Comparison of ENCODE assay signal across 23 mouse cellular contexts in genomic region chr5:76644234-76644633, GRCm38 (mm10).
"Had no signal": no experiment of that assay in that cellular context is flagged by ENCODE, and none has a peak within 500 bp of the region (broad histone marks: within the 10 kb centered on the region; RNA-seq: fewer than 3 reads in every experiment).

No protein-coding gene starts in this region.

- ATAC-seq: hindbrain, embryonic 16.5 days; inflammation-experienced regulatory T-cells, adult 6 months; intestine, embryonic 15.5 days; intestine, postnatal 0 days; liver, embryonic 12.5 days had no signal

- H3K27ac ChIP-seq: heart, adult 2 months; hindbrain, embryonic 10.5 days; hindbrain, embryonic 12.5 days; hindbrain, embryonic 14.5 days; intestine, embryonic 15.5 days; layer of hippocampus, adult 2 months; limb, embryonic 13.5 days; limb, embryonic 15.5 days; liver, embryonic 12.5 days; liver, embryonic 14.5 days had no signal

- H3K4me3 ChIP-seq: heart, adult 2 months; heart, embryonic 12.5 days; hindbrain, embryonic 10.5 days; hindbrain, embryonic 12.5 days; intestine, embryonic 15.5 days; layer of hippocampus, adult 2 months; limb, embryonic 13.5 days; limb, embryonic 15.5 days; liver, embryonic 12.5 days had no signal

- DNase-seq: gastrocnemius, postnatal 25 days; heart, adult 2 months; heart, postnatal 10 days; heart, postnatal 4 days; kidney, adult 18-20 months; kidney, adult 8-10 months; kidney, postnatal 10 days; kidney, postnatal 25 days; kidney, postnatal 4 days; left cerebral cortex, postnatal 4 days had no signal

- H3K4me1 ChIP-seq: heart, embryonic 12.5 days; hindbrain, embryonic 10.5 days; hindbrain, embryonic 12.5 days; intestine, embryonic 15.5 days; limb, embryonic 13.5 days; limb, embryonic 15.5 days had no signal

- H3K9me3 ChIP-seq: heart, embryonic 12.5 days; hindbrain, embryonic 10.5 days; hindbrain, embryonic 12.5 days; intestine, embryonic 15.5 days; limb, embryonic 13.5 days; limb, embryonic 15.5 days; liver, embryonic 12.5 days had no signal

- H3K9ac ChIP-seq: heart, embryonic 12.5 days; hindbrain, embryonic 12.5 days; hindbrain, embryonic 14.5 days; intestine, embryonic 15.5 days; limb, embryonic 13.5 days; limb, embryonic 15.5 days; liver, embryonic 12.5 days; liver, embryonic 14.5 days had no signal

- H3K27me3 ChIP-seq: heart, embryonic 12.5 days; hindbrain, embryonic 12.5 days; intestine, embryonic 15.5 days; limb, embryonic 13.5 days; limb, embryonic 15.5 days; liver, embryonic 12.5 days had no signal
